Mouse (Mus musculus): ENCODE data around the gene Abhd17c. TPM values are rescaled to one million over a fixed set of nuclear protein-coding genes. Genes with fewer than 3 reads are reported as not detected.
"Not testable (repeated sequence)": the region's sequence is repeated elsewhere in the genome, so short reads cannot be mapped to it uniquely, and the experiment has no call there.

Abhd17c gene
- polyA plus RNA-seq, 1 experiment from 2014 or later: 34.9 TPM

- no peaks in the 10 kb centered on the region for H3K27me3 ChIP-seq (ENCODE audit: control insufficient read depth, insufficient read depth, low read length)
- no peak overlapping the region for H3K4me2 ChIP-seq (replicated peaks; ENCODE audit: low read depth, low read length)
- 76% methylated on average over 4 of the region's 4 CpGs for WGBS
- no peak overlapping the region for H3K4me3 ChIP-seq (ENCODE audit: low read depth, low read length)
- DNase-seq (ENCODE audit: low spot score): no peak
- ATAC-seq (ENCODE audit: low FRiP score): no peak
- H3K9ac ChIP-seq (ENCODE audit: low read depth, low read length): no peak overlapping the region
- no peaks in the 10 kb centered on the region for H3K36me3 ChIP-seq (ENCODE audit: control insufficient read depth, insufficient read depth, low read length)
- no peak overlapping the region for H3K27ac ChIP-seq (ENCODE audit: low read depth, low read length)
- H3K4me1 ChIP-seq (replicated peaks; ENCODE audit: control insufficient read depth, insufficient read depth, low read length): 0 out of 2 replicates have a peak, but pooled peaks cover 2% of the 10 kb centered on the region
- no peaks in the 10 kb centered on the region for H3K9me3 ChIP-seq (ENCODE audit: control insufficient read depth, low read length)
Measured at GRCm38 (mm10) chr7:84135799-84136700, 15.6 kb downstream of the Abhd17c start.

- H3K4me2 ChIP-seq (replicated peaks; ENCODE audit: low read depth, low read length): no peak overlapping the region
- no peak overlapping the region for H3K4me3 ChIP-seq (ENCODE audit: low read depth, low read length)
- 80% methylated on average over 1 of the region's 1 CpGs for WGBS
- H3K4me1 ChIP-seq (replicated peaks; ENCODE audit: control insufficient read depth, insufficient read depth, low read length): no peaks in the 10 kb centered on the region
- no peaks in the 10 kb centered on the region for H3K27me3 ChIP-seq (ENCODE audit: control insufficient read depth, insufficient read depth, low read length)
- H3K27ac ChIP-seq (ENCODE audit: low read depth, low read length): no peak overlapping the region
- H3K9ac ChIP-seq (ENCODE audit: low read depth, low read length): no peak overlapping the region
- DNase-seq (ENCODE audit: low spot score): no peak
- no peaks in the 10 kb centered on the region for H3K36me3 ChIP-seq (ENCODE audit: control insufficient read depth, insufficient read depth, low read length)
- ATAC-seq (ENCODE audit: low FRiP score): no peak
- H3K9me3 ChIP-seq (ENCODE audit: control insufficient read depth, low read length): no peaks in the 10 kb centered on the region
Measured at GRCm38 (mm10) chr7:84132704-84133103, 19.0 kb downstream of the Abhd17c start.

- Histone ChIP-seq H3K4me1 (replicated peaks; ENCODE audit: control insufficient read depth, insufficient read depth, low read length) (no peaks in the 10 kb centered on the region), H3K36me3 (ENCODE audit: control insufficient read depth, insufficient read depth, low read length) (no peaks in the 10 kb centered on the region), H3K27me3 (ENCODE audit: control insufficient read depth, insufficient read depth, low read length) (no peaks in the 10 kb centered on the region), H3K4me2 (replicated peaks; ENCODE audit: low read depth, low read length) (no peak overlapping the region), H3K27ac (ENCODE audit: low read depth, low read length) (no peak overlapping the region), H3K9me3 (ENCODE audit: control insufficient read depth, low read length) (no peaks in the 10 kb centered on the region), H3K9ac (ENCODE audit: low read depth, low read length) (no peak overlapping the region), H3K4me3 (ENCODE audit: low read depth, low read length) (no peak overlapping the region)
- WGBS: 89% methylated on average over 4 of the region's 4 CpGs
- no peak for ATAC-seq (ENCODE audit: low FRiP score)
- DNase-seq (ENCODE audit: low spot score): no peak
Measured at GRCm38 (mm10) chr7:84131736-84132135, 20.0 kb downstream of the Abhd17c start.

GRCm38 (mm10) chr7:84128661-84129060 is 23.0 kb downstream of the Abhd17c start:
- Histone ChIP-seq H3K27ac (ENCODE audit: low read depth, low read length) (no peak overlapping the region), H3K36me3 (ENCODE audit: control insufficient read depth, insufficient read depth, low read length) (no peaks in the 10 kb centered on the region), H3K4me2 (replicated peaks; ENCODE audit: low read depth, low read length) (no peak overlapping the region), H3K4me1 (replicated peaks; ENCODE audit: control insufficient read depth, insufficient read depth, low read length) (no peaks in the 10 kb centered on the region), H3K4me3 (ENCODE audit: low read depth, low read length) (no peak overlapping the region), H3K9ac (ENCODE audit: low read depth, low read length) (no peak overlapping the region), H3K9me3 (ENCODE audit: control insufficient read depth, low read length) (no peaks in the 10 kb centered on the region), H3K27me3 (ENCODE audit: control insufficient read depth, insufficient read depth, low read length) (no peaks in the 10 kb centered on the region)
- DNase-seq (ENCODE audit: low spot score) (no peak), ATAC-seq (ENCODE audit: low FRiP score) (no peak)
- 85% methylated on average over 8 of the region's 8 CpGs for WGBS

- Histone ChIP-seq H3K4me1 (replicated peaks; ENCODE audit: control insufficient read depth, insufficient read depth, low read length) (no peaks in the 10 kb centered on the region), H3K36me3 (ENCODE audit: control insufficient read depth, insufficient read depth, low read length) (no peaks in the 10 kb centered on the region), H3K4me3 (ENCODE audit: low read depth, low read length) (no peak overlapping the region), H3K9me3 (ENCODE audit: control insufficient read depth, low read length) (no peaks in the 10 kb centered on the region), H3K27ac (ENCODE audit: low read depth, low read length) (no peak overlapping the region), H3K4me2 (replicated peaks; ENCODE audit: low read depth, low read length) (no peak overlapping the region), H3K27me3 (ENCODE audit: control insufficient read depth, insufficient read depth, low read length) (no peaks in the 10 kb centered on the region), H3K9ac (ENCODE audit: low read depth, low read length) (no peak overlapping the region)
- WGBS: 97% methylated on average over 1 of the region's 1 CpGs
- ATAC-seq (ENCODE audit: low FRiP score): no peak
- no peak for DNase-seq (ENCODE audit: low spot score)
Measured at GRCm38 (mm10) chr7:84125730-84126129, 26.0 kb downstream of the Abhd17c start.

- not testable (repeated sequence) for H3K27me3 ChIP-seq (ENCODE audit: control insufficient read depth, insufficient read depth, low read length); ATAC-seq (ENCODE audit: low FRiP score); H3K9ac ChIP-seq (ENCODE audit: low read depth, low read length); DNase-seq (ENCODE audit: low spot score); H3K4me1 ChIP-seq (replicated peaks; ENCODE audit: control insufficient read depth, insufficient read depth, low read length); H3K27ac ChIP-seq (ENCODE audit: low read depth, low read length); H3K4me3 ChIP-seq (ENCODE audit: low read depth, low read length); H3K4me2 ChIP-seq (replicated peaks; ENCODE audit: low read depth, low read length); H3K36me3 ChIP-seq (ENCODE audit: control insufficient read depth, insufficient read depth, low read length); H3K9me3 ChIP-seq (ENCODE audit: control insufficient read depth, low read length)
- WGBS: 95% methylated on average over 3 of the region's 4 CpGs
Measured at GRCm38 (mm10) chr7:84123651-84124050, 28.0 kb downstream of the Abhd17c start.

- no peak overlapping the region for H3K4me2 ChIP-seq (replicated peaks; ENCODE audit: low read depth, low read length)
- WGBS: 87% methylated on average over 3 of the region's 3 CpGs
- H3K9me3 ChIP-seq (ENCODE audit: control insufficient read depth, low read length): no peaks in the 10 kb centered on the region
- no peak overlapping the region for H3K27ac ChIP-seq (ENCODE audit: low read depth, low read length)
- H3K4me1 ChIP-seq (replicated peaks; ENCODE audit: control insufficient read depth, insufficient read depth, low read length): no peaks in the 10 kb centered on the region; the same call in 1 of the 2 replicates
- ATAC-seq (ENCODE audit: low FRiP score) (no peak), DNase-seq (ENCODE audit: low spot score) (no peak)
- H3K9ac ChIP-seq (ENCODE audit: low read depth, low read length): no peak overlapping the region
- no peaks in the 10 kb centered on the region for H3K36me3 ChIP-seq (ENCODE audit: control insufficient read depth, insufficient read depth, low read length)
- no peaks in the 10 kb centered on the region for H3K27me3 ChIP-seq (ENCODE audit: control insufficient read depth, insufficient read depth, low read length)
- H3K4me3 ChIP-seq (ENCODE audit: low read depth, low read length): no peak overlapping the region
Measured at GRCm38 (mm10) chr7:84121778-84122177, 29.9 kb downstream of the Abhd17c start.

- ATAC-seq (ENCODE audit: low FRiP score) (no peak), DNase-seq (ENCODE audit: low spot score) (no peak)
- Histone ChIP-seq H3K27me3 (ENCODE audit: control insufficient read depth, insufficient read depth, low read length) (no peaks in the 10 kb centered on the region), H3K9ac (ENCODE audit: low read depth, low read length) (no peak overlapping the region), H3K36me3 (ENCODE audit: control insufficient read depth, insufficient read depth, low read length) (no peaks in the 10 kb centered on the region), H3K4me3 (ENCODE audit: low read depth, low read length) (no peak overlapping the region), H3K4me1 (replicated peaks; ENCODE audit: control insufficient read depth, insufficient read depth, low read length) (no peaks in the 10 kb centered on the region; the same call in 1 of the 2 replicates), H3K4me2 (replicated peaks; ENCODE audit: low read depth, low read length) (no peak overlapping the region), H3K27ac (ENCODE audit: low read depth, low read length) (no peak overlapping the region), H3K9me3 (ENCODE audit: control insufficient read depth, low read length) (no peaks in the 10 kb centered on the region)
- 72% methylated on average over 5 of the region's 5 CpGs for WGBS
Measured at GRCm38 (mm10) chr7:84120142-84120760, 31.4 kb downstream of the Abhd17c start.
